Mouse (Mus musculus): ENCODE results near the gene Poldip3.

Gene Poldip3

DNA sequence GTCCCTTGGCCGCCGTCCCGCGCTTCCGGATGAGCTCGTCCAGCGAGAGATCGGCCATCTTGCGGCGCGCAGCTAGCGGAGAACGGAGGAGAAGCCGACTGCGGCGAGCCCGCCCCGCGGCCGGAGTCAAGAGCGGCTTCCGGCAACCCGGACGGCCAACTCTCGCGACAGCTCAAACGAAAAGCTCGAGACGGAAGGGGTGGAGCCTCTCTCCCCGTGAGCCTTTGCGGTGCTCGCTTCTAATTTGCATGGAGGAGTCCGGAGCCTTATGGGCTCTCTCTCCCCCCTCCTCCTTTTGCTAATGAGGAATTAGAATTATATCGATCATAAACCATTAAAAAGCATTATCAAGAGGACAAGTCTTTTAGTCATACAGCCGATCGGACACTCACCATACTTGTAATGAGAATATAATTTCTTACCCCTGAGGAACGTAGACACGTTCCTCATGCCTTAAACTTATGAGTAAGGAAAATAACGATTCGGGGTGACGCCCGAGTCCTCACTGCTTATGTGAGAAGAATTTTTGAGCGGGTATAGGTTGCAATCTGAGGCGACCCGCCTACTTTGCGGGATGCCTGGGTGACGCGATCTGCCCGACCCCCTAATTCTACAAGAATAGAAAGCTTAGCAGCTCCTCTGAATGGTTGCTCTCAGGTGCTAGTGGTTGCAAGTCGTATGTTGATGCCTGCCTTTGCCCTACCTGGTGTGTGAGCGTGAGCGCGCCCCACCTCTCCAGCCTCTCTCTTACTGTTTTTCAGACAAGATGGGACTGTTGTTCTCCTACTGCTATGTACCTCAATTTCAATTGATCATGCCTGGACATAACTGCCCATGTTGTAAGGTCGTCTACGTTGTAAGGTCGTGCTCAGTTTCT is at the start of gene Poldip3:
TSS of gene Poldip3 (minus strand) at position 189 of the 877 bp plus-strand sequence.
- DNase-seq: peak; percentile 99

GRCm38 (mm10) chr15:83193413-83193812 is 44.2 kb upstream of the Poldip3 start:
- DNase-seq: no peak

- DNase-seq: no peak
Measured at GRCm38 (mm10) chr15:83182351-83182750, 33.2 kb upstream of the Poldip3 start.

DNA sequence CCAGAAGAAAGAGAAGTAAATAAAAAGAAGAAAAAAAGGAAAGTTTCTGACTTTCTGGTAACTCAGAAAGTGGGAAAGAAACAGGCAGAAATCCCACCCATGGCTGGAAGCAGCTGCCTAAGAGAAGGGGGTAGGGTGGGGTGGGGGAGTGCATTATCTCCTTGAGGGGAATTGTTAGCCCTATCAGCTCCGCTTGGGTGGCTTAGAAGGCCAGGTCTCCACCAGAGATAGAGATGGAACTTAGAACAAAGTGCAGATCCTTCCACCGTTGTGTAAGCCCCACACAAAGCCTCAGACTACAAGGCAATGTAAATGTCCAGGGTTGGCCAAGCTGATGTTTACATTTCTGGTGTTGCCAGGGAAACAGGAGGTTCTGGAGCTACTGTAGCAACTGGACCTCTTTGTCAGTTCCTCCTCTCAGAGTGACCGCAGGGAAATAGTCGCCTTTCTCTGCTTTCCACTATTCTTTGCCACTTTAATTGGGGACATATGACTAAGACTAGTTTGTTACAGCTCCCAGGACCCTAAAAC is 32.7 kb upstream of the Poldip3 start:
- DNase-seq: no peak

GRCm38 (mm10) chr15:83180004-83180403 is 30.8 kb upstream of the Poldip3 start:
- DNase-seq: no peak

- no peak for DNase-seq
Measured at GRCm38 (mm10) chr15:83176653-83177052, 27.5 kb upstream of the Poldip3 start.

DNA sequence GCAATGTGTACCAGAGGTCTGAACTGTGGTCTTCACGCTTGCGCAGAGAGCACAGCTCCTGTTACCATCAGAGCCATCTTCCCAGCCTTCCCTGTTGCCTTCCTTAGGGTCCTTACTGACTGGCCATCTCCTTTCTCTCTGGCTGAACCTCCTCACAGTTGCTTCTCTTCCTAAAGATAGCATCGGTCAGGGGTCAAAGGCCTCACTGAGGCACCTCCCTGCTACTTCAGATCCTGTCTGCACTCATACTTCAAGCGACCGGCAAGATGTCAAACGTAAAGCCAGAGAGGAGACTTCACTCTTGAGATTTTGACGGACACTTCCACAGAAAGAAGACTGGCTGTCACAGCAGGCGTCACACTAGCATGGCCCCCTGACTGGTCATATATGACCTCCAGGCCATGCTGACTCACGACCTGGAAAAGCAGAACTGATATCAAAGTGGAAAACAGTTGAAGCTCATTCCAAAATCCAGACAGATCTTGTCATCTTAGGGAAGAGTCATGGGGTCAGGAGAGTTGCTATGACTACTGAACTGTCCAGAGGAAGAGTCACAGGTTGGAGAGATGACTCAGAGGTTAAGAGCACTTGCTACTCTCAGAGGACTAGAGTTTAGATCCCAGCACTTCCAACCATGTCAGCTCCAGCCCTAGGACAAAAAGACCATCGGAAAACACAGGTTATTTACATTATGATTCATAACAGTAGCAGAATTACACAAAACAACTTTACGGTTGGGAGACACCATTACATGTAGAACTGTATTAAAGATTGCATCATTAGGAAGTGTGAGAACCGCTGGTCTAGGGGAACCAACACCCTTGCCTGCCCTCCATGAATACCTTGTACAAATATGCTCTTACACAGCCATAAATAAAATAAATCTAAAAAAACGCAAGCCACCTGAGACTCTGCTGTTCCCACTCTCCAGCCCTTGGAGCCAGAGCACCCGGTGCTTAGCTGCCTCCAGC is 25.0 kb upstream of the Poldip3 start:
- no peak for DNase-seq

DNA sequence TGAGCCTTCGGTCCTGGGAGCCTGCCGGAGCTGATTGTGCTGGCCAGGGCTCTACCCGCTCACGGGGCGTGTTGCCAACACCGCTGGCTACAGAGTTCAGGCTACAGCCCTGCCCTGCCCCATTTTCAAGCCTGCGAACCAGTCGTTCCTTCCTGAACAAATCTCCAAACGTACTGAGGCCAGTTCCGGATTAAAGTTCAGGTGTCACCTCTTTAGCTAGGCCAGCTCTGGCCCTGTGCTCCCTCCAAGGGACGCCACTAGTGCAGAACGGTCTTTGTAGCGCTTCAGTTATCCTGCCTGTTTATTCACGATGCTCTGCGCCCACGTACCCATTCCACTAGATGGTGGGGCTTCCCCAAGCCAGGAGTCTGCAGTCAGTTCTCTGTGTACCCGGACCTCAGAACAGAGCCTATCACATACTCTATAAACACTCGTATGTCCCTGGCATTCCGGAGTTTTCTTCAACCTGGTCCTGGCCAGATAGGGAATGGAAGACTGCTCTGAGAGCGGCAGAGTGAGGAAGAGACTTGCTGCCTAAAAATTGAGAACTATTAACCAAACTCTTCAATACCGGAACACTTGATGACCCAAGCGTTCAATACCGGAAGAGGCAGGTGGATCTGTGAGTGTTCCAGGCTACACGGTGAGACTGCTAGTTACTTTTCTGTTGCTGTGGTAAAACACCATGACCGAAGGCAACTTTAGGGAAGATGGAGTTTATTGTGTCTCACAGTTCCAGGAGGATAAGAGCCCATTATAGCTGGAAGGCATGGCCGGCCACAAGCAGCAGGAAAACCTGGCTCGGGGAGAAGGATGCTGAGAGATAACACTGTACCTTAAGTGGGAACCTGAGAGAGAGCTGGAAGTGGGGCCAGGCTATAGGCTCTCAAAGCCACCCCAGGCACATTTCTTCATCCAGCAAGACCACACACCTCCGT is 23.6 kb upstream of the Poldip3 start, which contains the start of gene Cyb5r3:
TSS of gene Cyb5r3 (minus strand) at position 101 of the 938 bp plus-strand sequence.
- DNase-seq: no peak

DNA sequence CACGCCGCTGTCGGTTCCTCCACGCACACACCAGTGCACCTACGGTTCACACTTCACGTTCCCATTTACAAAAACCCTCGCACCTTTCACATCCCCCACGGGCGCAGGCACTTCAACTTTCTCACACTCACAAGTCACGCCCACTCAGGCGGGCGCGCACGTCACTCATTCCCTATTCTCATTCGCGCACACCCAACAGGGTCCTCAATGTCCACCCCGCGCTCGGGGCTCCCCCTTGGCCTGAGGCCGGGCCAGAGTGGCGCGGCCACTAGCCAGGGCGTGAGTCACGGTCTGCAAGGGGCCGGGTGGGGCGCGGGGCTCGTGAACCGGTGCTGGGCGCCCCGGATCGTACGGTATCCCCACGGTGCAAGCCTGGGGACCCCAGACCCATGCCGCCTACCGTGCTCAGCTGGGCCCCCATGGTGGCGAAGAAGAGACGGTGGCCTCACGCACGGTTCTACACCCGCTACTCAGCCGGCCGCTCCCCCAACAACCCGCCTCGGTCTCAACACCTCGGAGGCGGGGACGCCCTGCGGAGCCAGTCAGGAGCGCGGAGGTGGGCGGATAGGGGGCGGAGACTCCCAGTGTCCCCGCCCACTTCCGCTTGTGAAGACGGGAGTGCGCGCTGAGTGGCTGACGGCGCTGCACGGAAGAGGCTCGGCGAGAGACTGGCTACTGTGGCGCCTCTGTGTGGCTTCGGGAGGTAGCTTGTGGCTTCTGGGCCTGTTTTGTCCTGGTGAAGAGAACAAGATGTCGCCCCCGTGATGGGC is 22.7 kb upstream of the Poldip3 start:
- DNase-seq: peak; percentile 96 to 98

DNA sequence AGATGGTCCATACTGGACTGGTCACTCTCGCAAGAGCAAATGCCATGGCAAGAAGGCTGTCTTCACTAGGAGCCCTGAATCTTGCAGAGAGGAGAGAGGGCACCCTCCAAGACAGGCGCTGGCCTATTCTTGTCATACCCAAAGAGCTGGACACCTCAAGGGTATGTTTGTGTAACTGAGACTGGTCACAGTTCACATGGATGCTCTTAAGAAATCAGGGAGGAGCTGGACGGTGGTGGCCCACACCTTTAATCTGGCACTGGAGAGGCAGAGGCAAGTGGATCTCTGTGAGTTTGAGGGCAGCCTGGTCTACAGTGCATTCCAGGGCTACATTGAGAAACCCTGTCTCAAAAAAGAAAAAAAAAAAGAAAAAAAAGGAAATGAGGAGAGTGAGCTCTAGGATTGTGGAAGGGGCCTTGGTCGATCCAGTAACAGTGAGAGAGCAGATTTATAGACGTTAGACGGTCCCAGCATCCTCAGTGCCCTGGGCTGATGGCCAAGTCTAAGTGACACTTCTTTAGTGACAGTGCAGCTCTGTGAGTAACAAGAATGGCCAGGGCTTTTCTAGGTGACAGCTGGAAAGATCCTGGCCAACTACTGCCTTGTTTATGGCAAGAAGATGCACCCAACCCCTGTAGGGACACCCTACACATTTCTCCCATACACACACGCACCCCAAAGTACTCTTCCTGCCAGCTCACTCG is 21.9 kb upstream of the Poldip3 start:
- DNase-seq: peak in 1 of 2 experiments; percentile 44

- DNase-seq: peak; percentile 67 to 75
Measured at GRCm38 (mm10) chr15:83169772-83170722, 20.9 kb upstream of the Poldip3 start.

DNA sequence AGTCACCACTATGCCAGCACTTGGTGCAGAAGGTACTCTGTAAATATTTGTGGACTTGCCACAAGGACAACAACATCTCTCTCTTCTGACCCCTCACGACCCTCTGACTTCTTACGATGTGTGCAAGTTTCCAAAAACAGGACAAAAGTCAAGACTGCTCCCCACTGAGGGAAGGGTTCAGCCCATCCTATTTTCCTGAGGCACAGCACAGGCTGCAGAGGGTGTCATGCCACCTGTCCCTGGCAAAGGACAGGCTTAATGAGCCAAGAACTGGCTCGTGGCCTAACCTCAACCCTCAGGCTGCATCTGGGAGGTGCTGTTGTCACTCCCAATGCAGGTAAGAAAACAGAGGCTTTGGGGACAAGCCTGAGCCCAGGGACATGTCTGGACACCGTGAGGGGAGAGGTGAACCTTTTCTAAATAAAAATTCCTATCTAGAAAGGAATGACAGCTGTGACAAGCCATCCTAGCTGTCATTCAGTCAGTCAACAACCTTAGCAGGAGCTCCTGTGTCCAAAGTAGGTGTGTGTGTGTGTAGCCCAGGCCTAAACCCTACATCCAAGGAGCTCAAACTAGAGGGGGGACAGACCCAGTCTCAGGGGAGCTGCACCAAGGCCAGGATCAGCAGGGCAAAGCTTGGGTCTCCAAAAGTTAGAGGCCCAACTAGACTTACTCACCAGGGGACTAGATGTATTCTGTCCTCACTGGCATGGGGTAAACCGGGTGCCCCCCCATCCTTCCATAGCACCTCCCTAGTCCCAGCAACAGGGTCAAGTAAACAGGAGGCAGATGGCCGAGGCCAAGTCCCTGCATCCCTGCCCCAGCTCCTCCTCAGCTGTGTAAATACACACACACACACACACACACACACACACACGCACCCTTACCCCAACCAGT is 19.9 kb upstream of the Poldip3 start:
- DNase-seq: peak; percentile 23 to 62

DNA sequence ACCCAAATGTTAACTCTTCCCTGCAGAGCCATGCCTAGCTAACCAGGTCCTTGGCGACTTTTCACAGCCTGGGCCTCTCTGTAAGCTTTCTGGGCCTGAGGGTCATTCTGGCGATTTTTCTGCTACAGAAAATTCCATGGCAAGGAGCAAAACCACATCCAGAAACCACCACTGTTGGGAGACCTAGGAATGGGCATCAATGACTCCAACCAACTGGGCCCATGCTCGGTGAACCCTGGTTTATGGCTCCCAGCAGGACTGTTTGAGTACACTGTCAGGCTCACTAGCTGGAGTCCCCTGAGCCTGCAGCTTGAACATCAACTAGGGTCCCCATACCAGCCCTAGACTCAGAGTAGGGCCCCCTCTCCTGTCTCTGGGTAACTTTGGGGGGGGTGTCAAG is 19.1 kb upstream of the Poldip3 start:
- DNase-seq: no peak

GRCm38 (mm10) chr15:83167550-83168065 is 18.4 kb upstream of the Poldip3 start:
- DNase-seq: no peak

GRCm38 (mm10) chr15:83167126-83167525 is 17.9 kb upstream of the Poldip3 start:
- no peak for DNase-seq

DNA sequence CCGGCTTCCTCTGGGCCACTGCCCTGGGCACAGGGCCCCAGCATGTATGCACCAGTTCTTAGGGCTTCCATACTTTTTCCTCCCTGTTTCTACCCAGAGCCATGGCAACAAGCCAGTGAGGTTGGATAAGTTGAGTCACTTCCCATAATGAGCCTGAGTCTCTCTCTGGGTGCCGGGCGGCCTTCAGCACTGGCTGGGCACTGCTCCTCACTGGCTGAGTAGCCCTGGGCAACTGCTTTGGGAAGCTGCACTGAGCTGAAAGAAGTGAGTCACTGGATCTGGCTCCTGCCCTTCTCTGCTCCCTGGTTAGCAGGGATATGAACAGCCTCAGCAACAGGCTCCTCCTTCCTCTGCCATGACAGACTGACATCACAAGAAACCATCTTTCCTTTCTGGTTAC is 17.5 kb upstream of the Poldip3 start:
- DNase-seq: peak in 1 of 2 experiments; percentile 31

- DNase-seq: no peak
Measured at GRCm38 (mm10) chr15:83165526-83166315, 16.5 kb upstream of the Poldip3 start.

All from kidney, postnatal 25 days (tissue).